Mouse (Mus musculus): ENCODE results near the gene Hoxa11. TPM values are rescaled to one million over a fixed set of nuclear protein-coding genes. Genes with fewer than 3 reads are reported as not detected.

The Hoxa11 gene
- polyA plus RNA-seq, 1 experiment from 2014 or later, result 6.0 TPM

DNA sequence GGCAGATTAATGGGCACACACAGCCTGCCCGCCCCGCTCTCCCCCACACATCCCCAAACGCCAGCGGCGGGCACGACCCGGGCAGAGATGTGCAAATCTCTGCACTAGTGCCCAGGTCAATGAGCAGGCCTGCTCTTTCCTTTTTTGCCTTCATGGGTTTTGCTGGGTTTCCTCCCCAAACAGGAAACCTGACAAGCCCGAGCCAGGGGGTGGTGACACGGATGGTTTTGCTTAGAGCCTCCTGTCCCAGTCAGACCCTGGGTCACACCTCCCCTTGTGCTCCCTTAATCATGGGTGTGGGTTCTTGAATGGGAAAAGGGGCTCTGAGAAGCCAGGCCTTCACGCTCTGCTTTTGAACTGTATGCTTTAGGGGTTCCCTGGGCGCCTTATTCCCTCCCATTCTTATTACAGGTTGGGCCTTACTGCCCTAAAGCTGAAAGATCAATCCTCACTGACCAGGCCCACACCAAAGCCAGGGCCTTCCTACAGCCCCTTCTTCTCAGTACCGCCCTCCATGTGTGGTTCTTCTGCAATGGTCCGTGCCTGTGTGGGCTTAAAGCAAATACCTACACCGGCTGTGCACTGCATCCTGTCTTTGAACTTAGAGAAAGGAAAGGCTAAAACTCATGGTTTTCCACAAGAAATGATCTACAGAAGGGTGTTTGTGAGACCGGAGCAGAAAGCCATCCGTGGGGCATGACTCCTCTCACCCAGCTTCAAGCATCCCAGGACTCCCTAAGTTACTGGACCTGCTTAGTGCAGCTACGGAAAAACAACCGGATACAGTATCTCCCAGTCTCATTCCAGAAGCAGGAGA lies 36.5 kb downstream of the Hoxa11 start:
- Histone ChIP-seq H3K4me1 (ENCODE audit: control insufficient read depth, insufficient read depth, low read length) (peaks cover 40% of the 10 kb centered on the region), H3K4me2 (ENCODE audit: low read depth) (peak overlapping the region; percentile 99), H3K36me3 (ENCODE audit: control insufficient read depth, insufficient read depth, low read length) (peaks cover 7% of the 10 kb centered on the region), H3K4me3 (ENCODE audit: low read depth, low read length) (peak overlapping the region; percentile 87), H3K9me3 (ENCODE audit: control insufficient read depth, low read length) (no peaks in the 10 kb centered on the region), H3K27me3 (ENCODE audit: control insufficient read depth, insufficient read depth, low read length) (no peaks in the 10 kb centered on the region), H3K27ac (ENCODE audit: low read depth, low read length) (peak overlapping the region; percentile 100), H3K9ac (ENCODE audit: low read length) (peak overlapping the region; percentile 99)
- 2% methylated on average over 17 of the region's 18 CpGs for WGBS
- DNase-seq (ENCODE audit: low spot score) (peak; percentile 49), ATAC-seq (ENCODE audit: insufficient read depth, low FRiP score, low TSS enrichment) (no peak)

DNA sequence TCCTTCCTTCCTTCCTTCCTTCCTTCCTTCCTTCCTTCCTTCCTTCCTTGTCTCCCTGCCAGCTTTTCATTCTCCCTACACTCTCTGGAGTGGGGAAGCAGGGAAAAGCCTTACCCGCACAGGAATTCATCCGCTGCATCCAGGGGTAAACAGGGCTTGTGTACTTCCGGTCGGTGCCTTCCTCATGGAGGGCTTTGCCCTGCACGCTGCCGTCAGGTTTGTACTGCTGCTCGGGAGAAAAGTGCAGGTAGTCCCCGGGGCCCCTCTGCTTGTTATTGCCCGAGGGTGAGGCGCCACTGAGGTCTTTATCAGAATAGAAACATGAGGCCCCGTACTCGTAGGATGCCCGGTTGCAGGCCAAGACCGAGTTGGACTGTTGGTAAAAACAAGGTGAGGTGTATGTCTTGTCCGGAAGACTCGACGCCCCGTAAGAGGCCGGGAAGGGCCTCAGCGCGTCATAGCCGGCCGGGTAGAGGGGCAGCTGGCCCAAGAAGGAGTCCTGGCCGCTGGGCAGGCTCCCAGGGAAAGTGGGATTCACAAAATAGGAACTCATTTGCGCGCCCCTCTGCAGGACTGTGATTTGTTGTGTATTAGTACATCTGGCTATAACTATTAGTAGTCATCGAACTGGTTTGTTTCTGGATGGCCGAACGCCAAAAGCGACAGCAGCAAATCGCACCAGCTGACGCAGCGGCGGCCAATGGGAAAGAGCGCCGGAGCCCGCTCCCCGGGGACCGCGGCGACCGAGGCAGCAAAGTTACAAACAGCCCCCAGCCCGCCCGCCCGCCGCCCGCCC lies 37.3 kb downstream of the Hoxa11 start, which contains the start of gene Hoxa6:
Hoxa6 (minus strand) TSS at position 651 of the 796 bp plus-strand sequence.
- peaks cover 39% of the 10 kb centered on the region for H3K4me1 ChIP-seq (ENCODE audit: control insufficient read depth, insufficient read depth, low read length)
- H3K27ac ChIP-seq (ENCODE audit: low read depth, low read length), result peak within 1 kb of the TSS; percentile 100
- H3K4me3 ChIP-seq (ENCODE audit: low read depth, low read length), result peak within 1 kb of the TSS; percentile 87
- DNase-seq (ENCODE audit: low spot score) (peak; percentile 77), ATAC-seq (ENCODE audit: insufficient read depth, low FRiP score, low TSS enrichment) (peak; percentile 21; the same call in 1 of the 2 replicates)
- H3K36me3 ChIP-seq (ENCODE audit: control insufficient read depth, insufficient read depth, low read length), result peaks cover 12% of the 10 kb centered on the region
- H3K27me3 ChIP-seq (ENCODE audit: control insufficient read depth, insufficient read depth, low read length), result no peaks in the 10 kb centered on the region
- peak within 1 kb of the TSS; percentile 99 for H3K4me2 ChIP-seq (ENCODE audit: low read depth)
- H3K9ac ChIP-seq (ENCODE audit: low read length), result peak within 1 kb of the TSS; percentile 99
- H3K9me3 ChIP-seq (ENCODE audit: control insufficient read depth, low read length), result no peaks in the 10 kb centered on the region
- WGBS, result 1% methylated on average over 47 of the region's 47 CpGs

DNA sequence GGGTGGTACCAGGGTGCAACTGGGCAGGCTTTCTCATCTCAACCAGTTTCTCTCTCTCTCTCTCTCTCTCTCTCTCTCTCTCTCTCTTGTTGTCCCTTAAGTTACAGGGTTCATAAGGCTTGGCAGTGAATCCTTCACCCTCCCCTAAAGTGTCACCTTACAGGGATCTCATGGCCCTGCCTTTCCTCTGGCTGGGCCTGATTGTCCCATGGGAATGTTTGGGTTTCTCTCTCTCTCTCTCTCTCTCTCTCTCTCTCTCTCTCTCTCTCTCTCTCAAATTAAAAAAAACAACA lies 38.0 kb downstream of the Hoxa11 start:
- Histone ChIP-seq H3K27me3 (ENCODE audit: control insufficient read depth, insufficient read depth, low read length) (no peaks in the 10 kb centered on the region), H3K4me2 (ENCODE audit: low read depth) (peak overlapping the region; percentile 99), H3K27ac (ENCODE audit: low read depth, low read length) (peak overlapping the region; percentile 100), H3K4me3 (ENCODE audit: low read depth, low read length) (peak overlapping the region; percentile 87), H3K9ac (ENCODE audit: low read length) (peak overlapping the region; percentile 99), H3K36me3 (ENCODE audit: control insufficient read depth, insufficient read depth, low read length) (peaks cover 12% of the 10 kb centered on the region), H3K9me3 (ENCODE audit: control insufficient read depth, low read length) (no peaks in the 10 kb centered on the region), H3K4me1 (ENCODE audit: control insufficient read depth, insufficient read depth, low read length) (peaks cover 39% of the 10 kb centered on the region)
- ATAC-seq (ENCODE audit: insufficient read depth, low FRiP score, low TSS enrichment), result no peak
- no peak for DNase-seq (ENCODE audit: low spot score)

DNA sequence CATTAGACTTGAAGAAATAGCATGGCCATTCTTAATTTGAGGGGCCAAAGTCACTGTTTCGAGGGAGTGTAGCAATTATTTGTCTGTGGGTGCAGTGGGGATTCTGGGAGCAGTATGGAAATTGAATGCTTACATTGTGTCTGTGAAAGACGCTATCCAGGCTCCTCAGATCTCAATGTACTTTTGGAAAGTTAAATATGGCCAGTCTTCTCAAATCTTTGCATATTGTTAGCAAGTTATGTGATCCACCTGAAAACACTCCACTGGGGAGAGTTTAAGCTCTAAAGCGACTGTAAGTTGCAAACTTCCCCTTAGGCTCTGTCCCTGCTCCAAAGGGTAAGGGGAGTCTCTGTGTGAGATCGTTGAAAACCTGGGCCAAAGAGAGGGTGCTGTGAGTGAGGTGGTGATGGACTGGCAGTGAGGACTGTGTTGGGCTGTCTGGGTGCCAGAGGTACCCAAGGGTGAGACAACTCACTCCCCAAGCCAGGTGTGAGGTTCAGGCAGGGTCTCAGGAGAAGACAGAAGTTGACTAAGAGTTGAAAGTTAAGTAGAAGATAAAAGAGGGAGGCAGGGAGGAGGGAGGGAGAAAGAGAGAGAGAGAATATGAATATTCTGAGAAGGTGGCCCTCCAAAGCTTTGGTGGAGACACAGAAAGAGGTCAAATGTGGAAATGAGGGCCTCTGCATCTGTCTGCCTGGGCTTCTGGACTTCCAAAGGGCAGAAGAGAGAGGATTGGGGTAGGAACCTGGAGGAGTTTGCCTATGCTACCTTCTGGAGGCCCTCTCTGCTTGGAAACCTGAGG lies 38.5 kb downstream of the Hoxa11 start:
- ATAC-seq (ENCODE audit: insufficient read depth, low FRiP score, low TSS enrichment), result no peak

DNA sequence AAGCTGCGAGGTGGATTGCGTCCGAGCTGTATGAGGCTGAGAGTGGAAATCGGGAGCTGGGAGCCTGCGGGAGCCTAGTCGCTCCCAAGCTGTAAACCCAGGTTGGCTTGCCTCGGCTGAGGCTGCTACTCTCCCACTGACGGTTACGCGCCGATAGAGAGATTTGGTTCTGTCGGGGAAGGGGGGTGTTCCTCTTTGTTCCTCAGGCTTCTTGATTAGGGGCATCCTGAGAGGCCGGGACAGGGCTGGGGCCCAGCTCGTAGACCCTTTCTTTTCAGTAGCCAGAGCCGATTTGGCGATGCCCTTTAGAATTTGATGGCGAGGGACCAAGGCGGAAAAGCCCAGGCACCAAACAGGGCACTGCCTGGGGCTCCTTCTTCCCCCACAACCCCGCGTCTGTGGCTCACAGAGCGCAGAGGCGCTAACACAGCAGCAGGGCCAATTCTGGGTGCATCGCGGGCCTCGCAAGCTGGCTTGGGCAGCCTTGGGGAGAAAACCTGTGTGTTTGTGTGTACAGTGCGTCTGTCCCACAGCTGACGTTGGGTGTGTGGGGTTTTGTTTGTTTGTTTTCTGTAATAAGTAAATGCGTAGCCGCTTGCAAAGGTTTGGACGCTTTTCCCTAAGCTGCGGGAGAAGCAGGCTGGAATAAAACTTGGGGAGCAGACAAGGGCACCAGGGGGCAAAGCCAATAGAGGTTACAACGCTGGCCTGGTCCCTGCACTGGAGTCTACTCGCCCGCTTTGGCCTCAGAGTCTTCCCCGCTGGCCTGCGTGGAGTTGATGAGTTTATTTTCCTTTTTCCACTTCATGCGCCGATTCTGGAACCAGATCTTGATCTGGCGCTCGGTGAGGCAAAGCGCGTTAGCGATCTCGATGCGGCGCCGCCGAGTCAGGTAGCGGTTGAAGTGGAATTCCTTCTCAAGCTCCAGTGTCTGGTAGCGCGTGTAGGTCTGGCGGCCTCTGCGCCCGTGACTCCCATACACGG lies 39.7 kb downstream of the Hoxa11 start:
- peak; percentile 70 for DNase-seq (ENCODE audit: low spot score)
- peak overlapping the region; percentile 99 for H3K9ac ChIP-seq (ENCODE audit: low read length)

More for the DNA sequence above, 38.5 kb downstream of the Hoxa11 start:
- H3K9ac ChIP-seq (ENCODE audit: low read length), result peak overlapping the region; percentile 99
- H3K36me3 ChIP-seq (ENCODE audit: control insufficient read depth, insufficient read depth, low read length), result peaks cover 12% of the 10 kb centered on the region
- peak; percentile 32 for DNase-seq (ENCODE audit: low spot score)
- H3K27ac ChIP-seq (ENCODE audit: low read depth, low read length), result peak overlapping the region; percentile 100
- WGBS, result 5% methylated on average over 4 of the region's 4 CpGs
- peak overlapping the region; percentile 87 for H3K4me3 ChIP-seq (ENCODE audit: low read depth, low read length)
- H3K27me3 ChIP-seq (ENCODE audit: control insufficient read depth, insufficient read depth, low read length), result no peaks in the 10 kb centered on the region
- H3K9me3 ChIP-seq (ENCODE audit: control insufficient read depth, low read length), result no peaks in the 10 kb centered on the region
- H3K4me2 ChIP-seq (ENCODE audit: low read depth), result peak overlapping the region; percentile 99
- peaks cover 39% of the 10 kb centered on the region for H3K4me1 ChIP-seq (ENCODE audit: control insufficient read depth, insufficient read depth, low read length)

DNA sequence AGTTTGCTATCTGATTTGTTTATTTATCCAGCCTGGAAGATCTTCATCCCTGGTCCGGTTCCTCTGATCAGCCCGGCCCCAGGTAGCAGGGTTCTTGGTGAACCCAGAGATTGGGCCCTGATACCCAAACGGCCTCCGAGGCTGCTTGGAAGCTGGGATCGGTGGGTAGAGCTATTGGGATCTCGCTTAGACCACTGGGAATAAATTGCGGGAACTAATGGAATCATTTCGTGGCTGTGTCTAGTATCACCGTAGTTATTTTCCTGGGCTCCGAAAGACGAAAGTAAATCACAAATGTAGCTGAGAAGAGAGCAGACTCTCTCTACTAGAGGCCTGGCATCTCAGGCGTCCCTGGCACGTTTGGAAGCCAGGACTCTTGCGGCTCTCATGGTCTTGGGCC lies 40.4 kb downstream of the Hoxa11 start:
- Histone ChIP-seq H3K4me2 (ENCODE audit: low read depth) (peak overlapping the region; percentile 99), H3K36me3 (ENCODE audit: control insufficient read depth, insufficient read depth, low read length) (peaks cover 15% of the 10 kb centered on the region), H3K4me3 (ENCODE audit: low read depth, low read length) (peak overlapping the region; percentile 87), H3K9ac (ENCODE audit: low read length) (peak overlapping the region; percentile 99), H3K4me1 (ENCODE audit: control insufficient read depth, insufficient read depth, low read length) (peaks cover 56% of the 10 kb centered on the region), H3K9me3 (ENCODE audit: control insufficient read depth, low read length) (no peaks in the 10 kb centered on the region), H3K27me3 (ENCODE audit: control insufficient read depth, insufficient read depth, low read length) (no peaks in the 10 kb centered on the region), H3K27ac (ENCODE audit: low read depth, low read length) (peak overlapping the region; percentile 100)
- ATAC-seq (ENCODE audit: insufficient read depth, low FRiP score, low TSS enrichment) (no peak), DNase-seq (ENCODE audit: low spot score) (no peak)
- 2% methylated on average over 14 of the region's 14 CpGs for WGBS

More for the DNA sequence above, 39.7 kb downstream of the Hoxa11 start:
- Histone ChIP-seq H3K4me2 (ENCODE audit: low read depth) (peak overlapping the region; percentile 99), H3K36me3 (ENCODE audit: control insufficient read depth, insufficient read depth, low read length) (peaks cover 12% of the 10 kb centered on the region), H3K27ac (ENCODE audit: low read depth, low read length) (peak overlapping the region; percentile 100), H3K9me3 (ENCODE audit: control insufficient read depth, low read length) (no peaks in the 10 kb centered on the region), H3K4me3 (ENCODE audit: low read depth, low read length) (peak overlapping the region; percentile 87), H3K27me3 (ENCODE audit: control insufficient read depth, insufficient read depth, low read length) (no peaks in the 10 kb centered on the region), H3K4me1 (ENCODE audit: control insufficient read depth, insufficient read depth, low read length) (peaks cover 50% of the 10 kb centered on the region)
- no peak for ATAC-seq (ENCODE audit: insufficient read depth, low FRiP score, low TSS enrichment)
- WGBS, result 2% methylated on average over 55 of the region's 55 CpGs

DNA sequence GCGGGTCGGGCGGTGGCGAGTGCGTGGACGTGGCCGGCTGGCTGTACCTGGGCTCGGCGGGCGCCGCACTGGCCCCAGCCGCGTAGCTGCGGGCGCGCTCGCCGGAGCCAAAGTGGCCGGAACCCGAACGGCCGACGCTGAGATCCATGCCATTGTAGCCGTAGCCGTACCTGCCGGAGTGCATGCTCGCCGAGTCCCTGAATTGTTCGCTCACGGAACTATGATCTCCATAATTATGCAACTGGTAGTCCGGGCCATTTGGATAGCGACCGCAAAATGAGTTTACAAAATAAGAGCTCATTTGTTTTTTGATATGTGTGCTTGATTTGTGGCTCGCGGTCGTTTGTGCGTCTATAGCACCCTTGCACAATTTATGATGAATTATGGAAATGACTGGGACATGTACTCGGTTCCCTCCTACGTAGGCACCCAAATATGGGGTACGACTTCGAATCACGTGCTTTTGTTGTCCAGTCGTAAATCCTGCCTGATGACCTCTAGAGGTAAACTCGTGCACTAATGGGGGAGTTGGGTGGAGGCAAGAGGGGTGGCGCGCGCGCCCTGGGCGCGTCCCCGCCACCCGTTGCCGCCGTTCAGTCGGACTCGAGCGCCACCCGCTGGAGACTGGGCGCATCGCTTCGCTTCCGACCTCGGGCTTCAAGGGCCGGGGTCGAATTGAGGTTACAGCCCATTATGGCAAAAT lies 41.4 kb downstream of the Hoxa11 start, which contains the start of gene Hoxa5:
Hoxa5 (minus strand) TSS at position 538 of the 703 bp plus-strand sequence.
- peak; percentile 67 for ATAC-seq (ENCODE audit: insufficient read depth, low FRiP score, low TSS enrichment)
- peaks cover 15% of the 10 kb centered on the region for H3K36me3 ChIP-seq (ENCODE audit: control insufficient read depth, insufficient read depth, low read length)
- H3K4me2 ChIP-seq (ENCODE audit: low read depth), result peak within 1 kb of the TSS; percentile 99
- peak within 1 kb of the TSS; percentile 87 for H3K4me3 ChIP-seq (ENCODE audit: low read depth, low read length)
- no peaks in the 10 kb centered on the region for H3K9me3 ChIP-seq (ENCODE audit: control insufficient read depth, low read length)
- DNase-seq (ENCODE audit: low spot score), result peak; percentile 98
- H3K4me1 ChIP-seq (ENCODE audit: control insufficient read depth, insufficient read depth, low read length), result peaks cover 56% of the 10 kb centered on the region
- peak within 1 kb of the TSS; percentile 99 for H3K9ac ChIP-seq (ENCODE audit: low read length)
- no peaks in the 10 kb centered on the region for H3K27me3 ChIP-seq (ENCODE audit: control insufficient read depth, insufficient read depth, low read length)
- under 1% methylated on average over 65 of the region's 65 CpGs for WGBS
- H3K27ac ChIP-seq (ENCODE audit: low read depth, low read length), result peak within 1 kb of the TSS; percentile 100

Data from neural tube, embryonic 11.5 days (tissue).